Mouse (Mus musculus) limb, embryonic 11.5 days (tissue): ENCODE results near the gene Rgs7bp. TPM values are rescaled to one million over a fixed set of nuclear protein-coding genes. Genes with fewer than 3 reads are reported as not detected.
A peak's percentile ranks its signal among the peaks of the same experiment; 100 is the strongest.

Experiments
- ATAC-seq: fragments of 200-750 bp; cut with Nextera tagmentation; 2 replicates; pipeline ENCODE4 v1.8.0; 2017; ENCODE audit warnings: low read depth; ENCODE audit not compliant: insufficient number of reproducible peaks, low FRiP score, low TSS enrichment
- DNase-seq: peaks from one replicate; pipeline ENCODE4 v3.0.0-alpha.2; 2015; ENCODE audit warnings: low spot score
- H3K27ac ChIP-seq: fragments of 300-500 bp; sonication (generic); replicated peaks from 2 replicates; pipeline ENCODE4 v1.5.1; 2014; ENCODE audit warnings: low read depth, mild to moderate bottlenecking, low read length
- H3K27me3 ChIP-seq: fragments of 300-500 bp; sonication (generic); 2 replicates; pipeline ENCODE4 v1.6.1; 2014; ENCODE audit warnings: mild to moderate bottlenecking, low read length, mixed read lengths; ENCODE audit not compliant: control insufficient read depth, insufficient read depth
- H3K36me3 ChIP-seq: fragments of 300-500 bp; sonication (generic); 2 replicates; pipeline ENCODE4 v1.6.1; 2014; ENCODE audit warnings: mild to moderate bottlenecking, low read length, moderate library complexity, mixed read lengths; ENCODE audit not compliant: control insufficient read depth, insufficient read depth
- H3K4me1 ChIP-seq: fragments of 300-500 bp; sonication (generic); 2 replicates; pipeline ENCODE4 v1.6.1; 2014; ENCODE audit warnings: low read length, mixed read lengths; ENCODE audit not compliant: control insufficient read depth, insufficient read depth
- H3K4me2 ChIP-seq: fragments of 300-500 bp; sonication (generic); 2 replicates; pipeline ENCODE4 v1.6.1; 2014; ENCODE audit warnings: low read depth, mild to moderate bottlenecking, moderate library complexity; ENCODE audit not compliant: severe bottlenecking
- H3K4me3 ChIP-seq: fragments of 300-500 bp; sonication (generic); 2 replicates; pipeline ENCODE4 v1.5.1; 2014; ENCODE audit warnings: low read depth, low read length
- H3K9ac ChIP-seq: fragments of 300-500 bp; sonication (generic); 2 replicates; pipeline ENCODE4 v1.6.1; 2014; ENCODE audit warnings: mild to moderate bottlenecking, low read length
- H3K9me3 ChIP-seq: fragments of 300-500 bp; sonication (generic); 2 replicates; pipeline ENCODE4 v1.6.1; 2016; ENCODE audit warnings: low read length; ENCODE audit not compliant: control insufficient read depth
- WGBS: fragments of 180-500 bp; shearing (Covaris S2); extraction: QIAGEN DNeasy Blood & Tissue Kit; methylation state at CpG from one replicate; pipeline ENCODE4 v1.1.7; 2014; 5-methylcytosine and 5-hydroxymethylcytosine counted together
- polyA plus RNA-seq: library from polyadenylated mRNA; unstranded; fragments of >200 nt; fragmentation: Nextera tagmentation; extraction: Ambion mirVana; gene quantifications from 2 replicates; pipeline ENCODE4 v1.2.1, GENCODE M21; 2014

Rgs7bp gene
- polyA plus RNA-seq, 1 experiment from 2014 or later, result 0.35 TPM

- no peak overlapping the region for H3K9ac ChIP-seq
- peak overlapping the region; percentile 90; the same call in 1 of the 2 replicates for H3K4me2 ChIP-seq
- H3K9me3 ChIP-seq, result no peaks in the 10 kb centered on the region
- no peak for ATAC-seq
- H3K4me1 ChIP-seq, result no peaks in the 10 kb centered on the region
- no peaks in the 10 kb centered on the region for H3K36me3 ChIP-seq
- H3K27ac ChIP-seq, result no peak overlapping the region
- 22% methylated on average over 5 of the region's 5 CpGs for WGBS
- DNase-seq, result no peak
- H3K4me3 ChIP-seq, result no peak overlapping the region
- peaks cover 28% of the 10 kb centered on the region; the same call in 1 of the 2 replicates for H3K27me3 ChIP-seq
These were observed 644 bp upstream of the Rgs7bp start for GRCm38 (mm10) chr13:105055374-105055773.

GRCm38 (mm10) chr13:105054941-105055309 is 195 bp upstream of the Rgs7bp start:
- Histone ChIP-seq H3K4me1 (no peaks in the 10 kb centered on the region), H3K27me3 (peaks cover 28% of the 10 kb centered on the region; the same call in 1 of the 2 replicates), H3K9ac (no peak overlapping the region), H3K4me2 (peak overlapping the region; percentile 90), H3K36me3 (no peaks in the 10 kb centered on the region), H3K9me3 (no peaks in the 10 kb centered on the region), H3K27ac (no peak overlapping the region), H3K4me3 (peak overlapping the region; percentile 54)
- WGBS, result 2% methylated on average over 8 of the region's 8 CpGs
- no peak for DNase-seq
- ATAC-seq, result no peak

- Histone ChIP-seq H3K36me3 (no peaks in the 10 kb centered on the region), H3K4me1 (no peaks in the 10 kb centered on the region), H3K4me3 (peak overlapping the region; percentile 54), H3K27ac (no peak overlapping the region), H3K9ac (peak overlapping the region; percentile 53; the same call in 1 of the 2 replicates), H3K27me3 (peaks cover 28% of the 10 kb centered on the region; the same call in 1 of the 2 replicates), H3K9me3 (no peaks in the 10 kb centered on the region), H3K4me2 (peak overlapping the region; percentile 90)
- under 1% methylated on average over 12 of the region's 12 CpGs for WGBS
- ATAC-seq (no peak), DNase-seq (peak; percentile 38)
These were observed 1.1 kb downstream of the Rgs7bp start for GRCm38 (mm10) chr13:105053618-105054017.

- H3K4me1 ChIP-seq, result no peaks in the 10 kb centered on the region
- no peak overlapping the region for H3K4me2 ChIP-seq
- DNase-seq (no peak), ATAC-seq (no peak)
- no peaks in the 10 kb centered on the region for H3K9me3 ChIP-seq
- H3K36me3 ChIP-seq, result no peaks in the 10 kb centered on the region
- H3K9ac ChIP-seq, result no peak overlapping the region
- WGBS, result 53% methylated on average over 6 of the region's 6 CpGs
- peaks cover 28% of the 10 kb centered on the region; the same call in 1 of the 2 replicates for H3K27me3 ChIP-seq
- H3K4me3 ChIP-seq, result no peak overlapping the region
- H3K27ac ChIP-seq, result no peak overlapping the region
These were observed 3.3 kb downstream of the Rgs7bp start for GRCm38 (mm10) chr13:105051432-105051831.

- no peaks in the 10 kb centered on the region for H3K4me1 ChIP-seq
- ATAC-seq, result no peak
- H3K36me3 ChIP-seq, result no peaks in the 10 kb centered on the region
- H3K27me3 ChIP-seq, result peaks cover 9% of the 10 kb centered on the region; the same call in 1 of the 2 replicates
- no peak for DNase-seq
- H3K27ac ChIP-seq, result no peak overlapping the region
- H3K4me2 ChIP-seq, result no peak overlapping the region
- no peaks in the 10 kb centered on the region for H3K9me3 ChIP-seq
- H3K4me3 ChIP-seq, result no peak overlapping the region
- 84% methylated on average over 8 of the region's 8 CpGs for WGBS
- no peak overlapping the region for H3K9ac ChIP-seq
These were observed 6.1 kb downstream of the Rgs7bp start for GRCm38 (mm10) chr13:105048662-105049061.

GRCm38 (mm10) chr13:105047377-105047776 is 7.4 kb downstream of the Rgs7bp start:
- DNase-seq (no peak), ATAC-seq (no peak)
- Histone ChIP-seq H3K4me3 (no peak overlapping the region), H3K27me3 (0 out of 2 replicates have a peak, but pooled peaks cover 3% of the 10 kb centered on the region), H3K9me3 (no peaks in the 10 kb centered on the region), H3K4me2 (no peak overlapping the region), H3K36me3 (no peaks in the 10 kb centered on the region), H3K4me1 (no peaks in the 10 kb centered on the region), H3K27ac (no peak overlapping the region), H3K9ac (no peak overlapping the region)
- WGBS, result 79% methylated on average over 9 of the region's 9 CpGs

GRCm38 (mm10) chr13:105043882-105044281 is 10.8 kb downstream of the Rgs7bp start:
- H3K9ac ChIP-seq, result no peak overlapping the region
- WGBS, result 46% methylated on average over 3 of the region's 3 CpGs
- H3K36me3 ChIP-seq, result no peaks in the 10 kb centered on the region
- no peaks in the 10 kb centered on the region for H3K9me3 ChIP-seq
- no peak overlapping the region for H3K4me2 ChIP-seq
- H3K27me3 ChIP-seq, result no peaks in the 10 kb centered on the region
- no peak overlapping the region for H3K27ac ChIP-seq
- no peak overlapping the region for H3K4me3 ChIP-seq
- no peak for ATAC-seq
- H3K4me1 ChIP-seq, result no peaks in the 10 kb centered on the region
- no peak for DNase-seq

GRCm38 (mm10) chr13:105038334-105038733 is 16.4 kb downstream of the Rgs7bp start:
- no peaks in the 10 kb centered on the region for H3K36me3 ChIP-seq
- H3K27ac ChIP-seq, result no peak overlapping the region
- H3K4me2 ChIP-seq, result no peak overlapping the region
- H3K4me1 ChIP-seq, result no peaks in the 10 kb centered on the region
- ATAC-seq (no peak), DNase-seq (no peak)
- H3K9me3 ChIP-seq, result no peaks in the 10 kb centered on the region
- H3K4me3 ChIP-seq, result no peak overlapping the region
- H3K27me3 ChIP-seq, result no peaks in the 10 kb centered on the region
- H3K9ac ChIP-seq, result no peak overlapping the region
- whole genome bisulfite sequencing, result 76% methylated on average over 5 of the region's 5 CpGs

- Histone ChIP-seq H3K4me2 (no peak overlapping the region), H3K4me3 (no peak overlapping the region), H3K36me3 (no peaks in the 10 kb centered on the region), H3K27ac (no peak overlapping the region), H3K4me1 (no peaks in the 10 kb centered on the region), H3K9me3 (no peaks in the 10 kb centered on the region), H3K27me3 (no peaks in the 10 kb centered on the region), H3K9ac (no peak overlapping the region)
- WGBS, result 92% methylated on average over 12 of the region's 12 CpGs
- DNase-seq (no peak), ATAC-seq (no peak)
These were observed 16.9 kb downstream of the Rgs7bp start for GRCm38 (mm10) chr13:105037816-105038215.
